Mouse (Mus musculus) embryo, embryonic 9.5 days (tissue): ENCODE measurements around the gene Pou5f1.

Experiments used
- DNase-seq: peaks from one replicate; pipeline ENCODE4 v3.0.0-alpha.2; 2017; ENCODE audit errors: extremely low spot score

Pou5f1 gene

DNA sequence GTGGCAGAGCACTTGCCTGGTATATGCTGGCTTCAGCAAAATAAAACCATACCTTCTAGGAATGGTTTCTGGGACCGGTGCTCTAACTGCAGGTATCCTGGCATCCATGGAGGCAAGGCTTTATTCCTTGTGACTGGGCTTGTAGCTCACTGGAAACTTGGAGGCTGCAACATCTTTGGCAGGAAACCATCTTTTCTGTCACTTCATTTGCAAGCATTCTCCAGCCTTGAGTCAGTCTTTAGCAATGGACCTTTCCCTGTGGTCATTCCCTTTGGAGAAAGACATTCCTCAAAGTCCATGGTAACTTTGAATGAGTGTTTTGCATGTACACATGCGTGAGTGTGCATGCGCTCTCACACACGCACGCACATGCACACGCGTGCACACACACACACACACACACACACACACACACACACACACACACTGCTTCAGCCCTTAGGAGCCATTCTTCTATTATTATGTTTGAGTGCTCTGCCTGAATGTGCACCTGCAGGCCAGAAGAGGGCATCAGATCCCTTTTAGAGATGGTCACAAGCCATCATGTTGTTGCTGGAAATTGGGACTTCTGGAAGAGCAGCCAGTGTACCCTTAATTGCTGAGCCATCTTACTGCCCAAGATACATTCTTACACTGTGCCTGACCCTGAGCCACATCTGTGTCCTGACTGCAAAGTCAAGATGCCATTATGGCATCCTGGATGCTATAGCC, 7.3 kb downstream of the Pou5f1 start:
- DNase-seq, result no peak

DNA sequence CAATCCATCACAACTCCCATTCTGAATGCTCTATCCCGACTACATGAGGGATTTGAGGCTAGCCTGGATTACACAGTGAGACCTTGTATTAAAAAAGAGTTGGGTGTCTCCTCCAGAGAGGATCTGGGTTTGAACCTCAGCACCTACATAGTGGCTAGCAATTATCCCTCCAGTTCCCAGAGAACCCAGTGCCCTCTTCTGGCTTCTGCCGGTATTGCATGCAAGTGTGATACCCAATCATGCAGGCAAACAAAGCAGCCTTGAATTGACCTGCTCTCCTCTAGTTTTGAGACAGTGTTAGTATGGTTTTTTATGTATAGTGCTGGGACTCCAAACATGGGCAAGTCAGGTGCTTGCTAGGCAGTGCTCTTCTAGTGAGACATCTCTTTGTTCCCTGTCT, 8.1 kb downstream of the Pou5f1 start:
- DNase-seq, result peak; percentile 72

DNA sequence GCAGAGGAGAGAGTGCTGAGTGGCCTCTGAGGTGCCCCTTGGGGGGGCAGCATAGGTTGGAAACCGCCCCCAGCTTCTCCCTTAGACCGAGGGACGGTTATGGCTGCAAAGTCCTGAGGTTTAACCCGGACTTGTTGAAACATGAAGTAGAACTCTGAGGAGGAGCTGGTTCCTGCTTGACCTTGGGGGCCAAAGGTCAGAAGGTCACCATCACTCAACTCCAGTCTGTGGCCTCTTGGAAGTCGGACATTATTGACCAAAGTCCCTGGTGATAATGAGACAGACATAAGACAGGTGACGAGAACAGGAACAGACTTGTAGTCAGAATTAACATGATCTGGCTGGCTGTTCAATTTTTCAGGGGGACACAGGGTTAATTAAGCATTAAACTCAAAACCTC, 8.9 kb downstream of the Pou5f1 start:
- peak; percentile 59 for DNase-seq

GRCm38 (mm10) chr17:35515911-35516640, 10.3 kb downstream of the Pou5f1 start:
- peak; percentile 46 for DNase-seq

GRCm38 (mm10) chr17:35516652-35517500, 11.1 kb downstream of the Pou5f1 start, which contains the start of the genes Tcf19 and Cchcr1:
Tcf19 (minus strand) TSS chr17:35516824.
Cchcr1 (plus strand) TSS chr17:35517100.
- DNase-seq, result peak; percentile 99

- no peak for DNase-seq
These were observed 11.7 kb downstream of the Pou5f1 start for GRCm38 (mm10) chr17:35517526-35517925.

DNA sequence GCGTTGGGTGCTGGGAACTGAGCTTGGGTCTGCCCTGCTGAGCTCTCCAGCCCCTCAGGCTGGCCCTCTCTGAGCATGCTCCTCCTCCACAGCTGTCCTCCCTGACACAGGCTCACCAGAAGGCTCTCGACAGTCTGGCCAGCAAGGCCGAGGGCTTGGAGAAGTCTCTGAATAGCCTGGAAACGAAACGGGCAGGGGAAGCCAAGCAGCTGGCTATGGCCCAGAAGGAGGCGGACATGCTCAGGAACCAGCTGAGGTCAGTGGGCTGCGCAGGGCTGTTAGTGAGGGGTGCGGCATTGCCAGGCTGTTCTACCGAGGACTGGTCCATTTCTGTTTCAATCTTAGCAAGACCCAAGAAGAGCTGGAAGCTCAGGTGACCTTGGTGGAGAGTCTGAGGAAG, 18.5 kb downstream of the Pou5f1 start:
- no peak for DNase-seq

- no peak for DNase-seq
These were observed 20.8 kb downstream of the Pou5f1 start for GRCm38 (mm10) chr17:35526644-35527043.

GRCm38 (mm10) chr17:35532360-35532759, 26.5 kb downstream of the Pou5f1 start:
- DNase-seq, result no peak

GRCm38 (mm10) chr17:35532901-35533300, 27.1 kb downstream of the Pou5f1 start, which contains the start of gene Psors1c2:
Psors1c2 (plus strand) TSS chr17:35533201.
- no peak for DNase-seq

DNA sequence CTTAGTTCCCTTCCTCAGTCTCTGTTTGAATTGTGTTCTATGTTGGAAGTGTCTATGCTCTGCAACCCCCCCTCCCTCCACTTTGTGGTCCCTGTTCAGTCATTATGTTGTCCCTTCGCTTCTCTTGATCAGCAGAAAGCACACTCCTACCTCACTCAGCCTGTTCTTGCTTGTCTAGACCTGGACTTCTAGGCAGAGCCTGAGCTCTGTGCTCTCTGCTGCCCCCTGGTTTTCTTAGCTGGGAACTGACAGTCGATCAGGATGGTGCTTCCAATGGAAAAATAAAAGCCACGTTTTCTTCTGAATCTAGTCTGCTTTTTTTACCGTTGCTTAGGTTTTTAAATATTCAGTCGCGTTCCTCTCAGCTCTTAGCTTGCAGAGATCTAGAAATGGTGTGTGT, 28.5 kb downstream of the Pou5f1 start:
- peak; percentile 67 for DNase-seq

- DNase-seq, result no peak
These were observed 31.6 kb downstream of the Pou5f1 start for GRCm38 (mm10) chr17:35537421-35537820.

DNA sequence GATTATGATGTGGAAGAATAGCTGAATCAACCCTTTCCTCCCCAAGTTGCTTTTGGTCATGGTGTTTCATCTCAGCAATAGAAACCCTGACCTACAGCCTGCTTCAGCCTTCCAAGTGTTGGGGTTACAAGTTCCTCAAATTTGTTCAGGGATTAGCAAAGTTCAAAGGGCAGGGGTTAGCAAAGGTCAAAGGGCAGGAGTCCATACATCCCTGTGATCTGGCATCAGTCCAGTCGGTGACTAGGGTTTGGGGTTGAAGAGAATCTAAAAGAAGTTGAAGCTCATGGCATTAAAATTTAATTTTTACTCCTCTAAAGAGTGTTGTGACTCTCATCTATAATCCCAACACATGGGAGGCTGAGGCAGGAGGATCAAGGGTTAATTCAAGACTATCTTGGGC, 32.7 kb downstream of the Pou5f1 start:
- no peak for DNase-seq

GRCm38 (mm10) chr17:35539540-35539939, 33.7 kb downstream of the Pou5f1 start:
- DNase-seq, result no peak

DNA sequence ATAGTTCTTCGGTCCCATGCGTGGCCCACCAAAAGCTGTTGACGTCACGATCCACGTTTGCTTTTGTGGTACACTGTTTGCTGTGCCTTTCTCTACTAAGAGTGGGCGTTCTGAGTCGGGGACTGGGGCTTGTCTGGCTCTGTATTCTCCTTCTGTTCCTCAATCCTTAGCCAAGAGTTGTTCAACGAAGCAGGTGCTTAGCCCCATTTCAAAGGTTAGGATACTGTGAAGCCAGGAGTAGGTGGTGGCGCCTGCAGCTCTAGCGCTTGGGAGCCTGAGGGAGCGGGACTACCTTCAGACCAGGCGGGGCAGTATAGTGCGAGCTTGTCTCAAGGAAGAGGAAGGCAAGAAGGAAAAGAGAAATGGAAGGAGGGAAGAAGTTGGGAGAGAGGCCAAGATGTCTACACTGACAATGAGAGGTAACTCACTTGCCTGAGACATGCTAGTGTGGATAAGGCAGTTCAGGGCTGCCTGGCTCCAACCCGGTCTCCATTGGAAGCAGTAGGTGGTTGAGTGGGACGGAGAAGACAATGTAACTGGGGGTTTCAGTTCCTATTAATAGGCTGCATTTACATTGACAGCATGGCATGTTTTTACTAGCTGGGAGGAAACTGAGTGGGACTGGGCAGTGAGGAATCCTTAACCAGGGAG, 37.1 kb downstream of the Pou5f1 start:
- DNase-seq, result no peak

- DNase-seq, result no peak
These were observed 37.6 kb downstream of the Pou5f1 start for GRCm38 (mm10) chr17:35543412-35543861.

DNA sequence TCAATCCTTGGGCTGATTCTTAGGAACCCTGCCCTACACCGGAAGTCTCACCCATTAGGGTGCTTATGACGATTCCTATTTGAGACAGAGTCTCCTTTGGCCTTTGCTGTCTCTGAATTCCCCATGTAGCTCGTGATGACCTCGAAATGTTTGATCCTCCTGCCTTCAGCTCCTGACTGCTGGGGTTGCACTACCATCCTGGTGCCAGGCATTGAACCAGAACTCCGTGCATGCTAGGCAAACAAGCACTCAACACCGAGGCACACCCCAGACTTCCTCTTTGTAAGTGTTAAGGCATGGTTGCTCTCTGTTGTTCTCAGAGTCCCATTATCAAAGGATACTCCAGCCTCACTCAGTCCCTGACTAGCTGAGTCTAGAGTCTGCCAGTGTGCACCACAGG, 38.2 kb downstream of the Pou5f1 start:
- DNase-seq, result no peak

GRCm38 (mm10) chr17:35544680-35545079, 38.9 kb downstream of the Pou5f1 start:
- peak; percentile 69 for DNase-seq

DNA sequence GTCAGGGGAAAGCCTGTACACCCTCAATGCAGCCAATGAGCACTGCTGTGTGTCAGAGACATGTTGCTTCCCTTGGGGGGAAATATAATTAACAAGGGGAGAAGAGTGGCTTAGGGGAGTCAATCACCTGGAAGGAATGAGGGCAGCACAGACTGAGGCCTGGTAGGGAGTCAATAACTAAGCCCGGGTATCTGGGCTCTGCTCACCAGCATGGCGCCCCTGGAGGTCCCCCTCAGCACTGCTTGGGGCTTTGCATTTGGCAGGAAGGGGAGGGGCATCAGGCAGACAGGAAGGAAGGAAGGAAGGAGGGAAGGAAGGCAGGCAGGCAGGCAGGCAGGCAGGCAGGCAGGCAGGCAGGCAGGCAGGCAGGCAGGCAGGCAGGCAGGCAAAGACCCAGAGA, 41.6 kb downstream of the Pou5f1 start:
- no peak for DNase-seq

DNA sequence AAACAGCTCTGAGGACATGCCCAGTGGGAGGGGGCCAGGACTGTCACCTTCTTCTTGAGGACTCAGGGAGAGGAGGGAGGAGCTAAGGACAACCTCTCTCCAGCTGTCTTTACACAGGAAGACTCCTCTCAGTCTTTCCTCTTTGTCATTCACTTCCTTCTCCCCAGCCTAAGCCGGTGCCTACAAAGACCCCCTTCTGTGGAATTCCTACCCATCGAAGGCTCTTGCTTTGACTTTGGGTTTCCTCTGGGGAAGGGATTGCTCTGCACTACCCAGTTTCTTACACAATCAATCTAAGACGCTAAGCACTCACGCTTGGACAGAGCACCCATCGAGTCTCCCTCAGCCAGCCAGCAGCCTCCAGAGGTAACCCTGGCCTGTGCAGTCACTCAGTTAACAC, 42.8 kb downstream of the Pou5f1 start:
- DNase-seq, result no peak

DNA sequence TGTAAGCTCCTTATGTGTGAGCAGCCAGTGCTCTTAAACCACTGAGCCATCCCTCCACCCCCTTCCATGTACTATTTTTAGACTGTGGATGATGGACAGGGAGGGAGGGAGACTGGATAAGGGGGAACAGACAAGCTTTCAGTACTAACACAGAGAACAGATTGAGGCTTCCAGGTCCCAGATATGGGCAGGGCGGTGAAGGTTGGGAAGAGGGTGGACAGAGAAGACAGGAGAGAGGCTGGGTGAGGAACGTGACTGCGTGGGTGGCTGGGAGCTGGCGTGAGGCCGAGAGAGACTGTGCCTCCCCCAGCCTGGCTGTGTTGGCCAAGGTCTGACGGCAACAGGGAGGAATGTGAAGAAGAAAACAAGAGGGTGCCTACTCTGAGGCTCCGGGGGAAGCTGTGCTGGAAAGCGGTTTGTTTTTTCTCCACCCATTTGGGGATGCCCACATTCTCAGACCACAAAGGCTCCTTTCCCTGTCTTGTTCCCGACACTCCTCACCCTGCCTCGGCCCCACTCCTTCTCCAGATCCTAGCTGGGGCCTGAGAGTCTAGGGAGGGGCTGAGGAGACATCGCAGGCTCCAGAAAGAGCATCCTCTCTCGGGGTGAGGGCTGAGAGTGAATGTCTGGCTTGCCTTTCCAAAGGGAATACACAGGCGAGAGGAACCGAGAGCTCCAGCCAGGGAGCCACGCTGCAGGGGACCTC, 43.8 kb downstream of the Pou5f1 start:
- no peak for DNase-seq
